Mouse (Mus musculus) E14TG2a.4 (cell line): ENCODE results near the gene Slfnl1.

Experiments
- CTCF ChIP-seq: conservative IDR thresholded peaks from 2 replicates; pipeline ENCODE4 v1.5.1; 2014; ENCODE audit warnings: low read length
- NANOG ChIP-seq: IDR thresholded peaks from 2 replicates; pipeline ENCODE4 v1.6.1; 2014; ENCODE audit warnings: borderline replicate concordance, low read length, mixed read lengths
- POU5F1 ChIP-seq: IDR thresholded peaks from 2 replicates; pipeline ENCODE4 v1.6.1; 2014; ENCODE audit warnings: low read length, borderline replicate concordance

DNA sequence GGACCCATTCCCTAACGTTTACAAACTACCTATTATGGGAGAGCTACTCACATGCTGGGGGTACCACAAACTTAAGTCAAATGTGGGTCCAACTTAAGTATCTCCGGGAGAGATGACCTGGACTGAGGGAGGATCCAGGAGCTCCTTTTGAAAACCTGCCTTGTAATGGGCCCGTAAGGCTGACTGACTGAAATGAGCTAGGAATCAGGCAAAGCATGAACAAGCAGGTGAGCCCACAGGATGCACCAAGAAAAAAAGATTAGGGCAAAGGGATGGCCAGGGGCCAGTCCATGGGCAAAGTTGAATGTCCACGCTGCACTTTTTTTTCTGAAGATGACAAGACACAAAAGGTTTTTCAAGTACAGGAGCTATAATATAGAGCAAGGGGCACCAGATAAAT is 37.0 kb downstream of the Slfnl1 start:
- TF ChIP-seq CTCF: no peak
- no peak for TF ChIP-seq NANOG
- no peak for TF ChIP-seq POU5F1
